Comparison of ENCODE assay signal across 26 mouse cellular contexts in genomic region chr1:38866242-38866641, GRCm38 (mm10). TPM values are rescaled to one million over a fixed set of nuclear protein-coding genes. Genes with fewer than 3 reads are reported as not detected.
DNase-seq lines count a peak whose midpoint lies in the region; ATAC-seq lines count a peak whose summit lies in the region.
"Had no signal": no experiment of that assay in that cellular context is flagged by ENCODE, and none has a peak within 500 bp of the region (broad histone marks: within the 10 kb centered on the region; RNA-seq: fewer than 3 reads in every experiment).

No protein-coding gene starts in this region.

- peak; percentile 52; the same call in 1 of the 2 replicates for ATAC-seq in limb, embryonic 12.5 days (ENCODE audit: insufficient number of reproducible peaks, insufficient read depth, low FRiP score, low TSS enrichment, low read depth)
- no peak for ATAC-seq in limb, embryonic 15.5 days (ENCODE audit: insufficient number of reproducible peaks, low FRiP score, low TSS enrichment, low read depth)
- ATAC-seq: forebrain, embryonic 13.5 days; forebrain, embryonic 16.5 days had no signal

- no peak overlapping the region for H3K4me3 ChIP-seq in limb, embryonic 12.5 days (replicated peaks)
- H3K4me3 ChIP-seq in limb, embryonic 15.5 days: no peak overlapping the region
- H3K4me3 ChIP-seq in embryonic facial prominence, embryonic 10.5 days: no peak overlapping the region
- H3K4me3 ChIP-seq: forebrain, embryonic 10.5 days; forebrain, embryonic 13.5 days; heart, adult 2 months; heart, embryonic 10.5 days; heart, embryonic 13.5 days; hindbrain, embryonic 12.5 days; hindbrain, embryonic 15.5 days had no signal

- peak overlapping the region; percentile 35; the same call in 1 of the 2 replicates for H3K27ac ChIP-seq in limb, embryonic 12.5 days
- H3K27ac ChIP-seq in limb, embryonic 15.5 days: peak overlapping the region; percentile 4; the same call in 1 of the 2 replicates
- H3K27ac ChIP-seq in embryonic facial prominence, embryonic 10.5 days (replicated peaks): no peak overlapping the region
- H3K27ac ChIP-seq: forebrain, embryonic 10.5 days; forebrain, embryonic 13.5 days; heart, adult 2 months; heart, embryonic 10.5 days; heart, embryonic 13.5 days; hindbrain, embryonic 12.5 days; hindbrain, embryonic 15.5 days had no signal

- peaks cover 5% of the 10 kb centered on the region; the same call in 1 of the 2 replicates for H3K4me1 ChIP-seq in limb, embryonic 12.5 days (replicated peaks)
- peaks cover 5% of the 10 kb centered on the region for H3K4me1 ChIP-seq in limb, embryonic 15.5 days
- H3K4me1 ChIP-seq in embryonic facial prominence, embryonic 10.5 days: no peaks in the 10 kb centered on the region; the same call in 1 of the 2 replicates
- H3K4me1 ChIP-seq: forebrain, embryonic 13.5 days; heart, embryonic 10.5 days; heart, embryonic 13.5 days; hindbrain, embryonic 12.5 days; hindbrain, embryonic 15.5 days had no signal

- no peaks in the 10 kb centered on the region for H3K9me3 ChIP-seq in limb, embryonic 12.5 days
- no peaks in the 10 kb centered on the region for H3K9me3 ChIP-seq in limb, embryonic 15.5 days
- H3K9me3 ChIP-seq in embryonic facial prominence, embryonic 10.5 days: no peaks in the 10 kb centered on the region
- H3K9me3 ChIP-seq: forebrain, embryonic 10.5 days; forebrain, embryonic 13.5 days; G1E; heart, embryonic 10.5 days; heart, embryonic 13.5 days; hindbrain, embryonic 12.5 days; hindbrain, embryonic 15.5 days had no signal

- no peak overlapping the region for H3K9ac ChIP-seq in limb, embryonic 12.5 days (replicated peaks)
- H3K9ac ChIP-seq in limb, embryonic 15.5 days: no peak overlapping the region
- H3K9ac ChIP-seq: forebrain, embryonic 13.5 days; heart, embryonic 13.5 days; hindbrain, embryonic 12.5 days; hindbrain, embryonic 15.5 days had no signal

- H3K4me2 ChIP-seq in limb, embryonic 12.5 days: no peak overlapping the region
- no peak overlapping the region for H3K4me2 ChIP-seq in limb, embryonic 15.5 days
- H3K4me2 ChIP-seq: forebrain, embryonic 13.5 days; heart, embryonic 13.5 days; hindbrain, embryonic 12.5 days; hindbrain, embryonic 15.5 days had no signal

- H3K27me3 ChIP-seq in limb, embryonic 12.5 days: no peaks in the 10 kb centered on the region; the same call in 1 of the 2 replicates
- H3K27me3 ChIP-seq in limb, embryonic 15.5 days: no peaks in the 10 kb centered on the region
- no peaks in the 10 kb centered on the region for H3K27me3 ChIP-seq in embryonic facial prominence, embryonic 10.5 days (replicated peaks; ENCODE audit: low read depth, poor library complexity, severe bottlenecking)
- H3K27me3 ChIP-seq: CH12.LX; forebrain, embryonic 13.5 days; heart, embryonic 13.5 days; hindbrain, embryonic 12.5 days; hindbrain, embryonic 15.5 days had no signal

- 47% methylated on average over 5 of the region's 5 CpGs for whole genome bisulfite sequencing in large intestine, adult 2 months
- 34% methylated on average over 5 of the region's 5 CpGs for WGBS in limb, embryonic 12.5 days
- WGBS in limb, embryonic 15.5 days: 40% methylated on average over 5 of the region's 5 CpGs
- WGBS in embryonic facial prominence, embryonic 10.5 days: 83% methylated on average over 5 of the region's 5 CpGs

- DNase-seq in forelimb bud, embryonic 11.5 days (ENCODE audit: low read depth, low spot score): peak; percentile 41
- DNase-seq in large intestine, adult 2 months (ENCODE audit: low read depth, low spot score): peak; percentile 21
- no peak for DNase-seq in urinary bladder, adult 2 months (ENCODE audit: low spot score)
- DNase-seq in thymus, adult 18-20 months: no peak
- no peak for DNase-seq in embryonic facial prominence, embryonic 10.5 days (ENCODE audit: low spot score)
- DNase-seq: adrenal gland, adult 2 months; adrenal gland, postnatal 14 days; B cell, adult 2 months; cerebellum, adult 11 months; cerebellum, adult 2 months; cerebellum, adult 9-11 months; cerebellum, postnatal 36 days; embryo, embryonic 11 days; gastrocnemius, postnatal 25 days; heart, adult 2 months had no signal

- H3K36me3 ChIP-seq in limb, embryonic 12.5 days: peaks cover 11% of the 10 kb centered on the region; the same call in 1 of the 2 replicates
- H3K36me3 ChIP-seq in limb, embryonic 15.5 days: peaks cover 4% of the 10 kb centered on the region; the same call in 1 of the 2 replicates
- peaks cover 14% of the 10 kb centered on the region for H3K36me3 ChIP-seq in embryonic facial prominence, embryonic 10.5 days (replicated peaks)
- H3K36me3 ChIP-seq: heart, embryonic 10.5 days; heart, embryonic 13.5 days had no signal

RNA-seq across cellular contexts. Expression of gene Lonrf2, which starts 29.7 kb away (rescaled TPM):
- 0.25 and 0.27 TPM in 2 replicates for polyA plus RNA-seq in large intestine, adult 2 months (2012; rRNA removed)
- polyA plus RNA-seq in limb, embryonic 12.5 days (2016; fragmentation: Nextera tagmentation; extraction: Ambion mirVana): 0.81 and 0.84 TPM in 2 replicates
- polyA plus RNA-seq in limb, embryonic 15.5 days (2015; fragmentation: Nextera tagmentation; extraction: Ambion mirVana): 1.2 and 1.8 TPM in 2 replicates
- polyA plus RNA-seq in urinary bladder, adult 2 months (2012; rRNA removed): 5.6 and 5.9 TPM in 2 replicates
- polyA plus RNA-seq in embryonic facial prominence, embryonic 10.5 days (2016; fragmentation: Nextera tagmentation; extraction: Ambion mirVana): 0.96 and 1.2 TPM in 2 replicates

RNA-seq across cellular contexts. Expression of gene Chst10, which starts 31.7 kb away (rescaled TPM):
- polyA plus RNA-seq in large intestine, adult 2 months (2012; rRNA removed): 0.69 and 1.1 TPM in 2 replicates
- 11.1 and 12.3 TPM in 2 replicates for polyA plus RNA-seq in limb, embryonic 12.5 days (2016; fragmentation: Nextera tagmentation; extraction: Ambion mirVana)
- polyA plus RNA-seq in limb, embryonic 15.5 days (2015; fragmentation: Nextera tagmentation; extraction: Ambion mirVana): 7.3 and 8.5 TPM in 2 replicates
- polyA plus RNA-seq in urinary bladder, adult 2 months (2012; rRNA removed): 3.8 and 6.2 TPM in 2 replicates
- 8.2 and 9.0 TPM in 2 replicates for polyA plus RNA-seq in embryonic facial prominence, embryonic 10.5 days (2016; fragmentation: Nextera tagmentation; extraction: Ambion mirVana)

Comparison
In these comparisons a context has a peak if more than half of its experiments do, and no peak if none do; other contexts are left out.
1. DNase-seq: peak in forelimb bud, embryonic 11.5 days (single experiment) and large intestine, adult 2 months (single experiment); none in urinary bladder, adult 2 months (single experiment), thymus, adult 18-20 months (0 of 2) and embryonic facial prominence, embryonic 10.5 days (single experiment).